Comparison of ENCODE assay signal across 25 mouse cellular contexts in genomic region chr2:85490396-85490795, GRCm38 (mm10). TPM values are rescaled to one million over a fixed set of nuclear protein-coding genes. Genes with fewer than 3 reads are reported as not detected.
"Had no signal": no experiment of that assay in that cellular context is flagged by ENCODE, and none has a peak within 500 bp of the region (broad histone marks: within the 10 kb centered on the region; RNA-seq: fewer than 3 reads in every experiment).

No protein-coding gene starts in this region.

- DNase-seq: gastrocnemius, adult 2 months; gastrocnemius, postnatal 14 days; gastrocnemius, postnatal 36 days; heart, adult 11 months; heart, adult 2 months; heart, postnatal 14 days; heart, postnatal 36 days; kidney, adult 11 months; kidney, adult 2 months; kidney, adult 9 months; kidney, postnatal 14 days; kidney, postnatal 36 days; layer of hippocampus, adult 9-11 months; layer of hippocampus, postnatal 36 days; left cerebral cortex, postnatal 4 days had no signal

RNA-seq across cellular contexts. Expression of gene 4833423E24Rik, which starts 28.4 kb away (rescaled TPM):
- total RNA-seq: gastrocnemius, adult 2 months; gastrocnemius, postnatal 14 days; gastrocnemius, postnatal 36 days; heart, adult 2 months; heart, postnatal 14 days; heart, postnatal 36 days; hematopoietic stem cell, adult 5-6 weeks; hindbrain, postnatal 0 days; left cerebral cortex, adult 18-20 months; liver, adult 2 months had no signal

RNA-seq across cellular contexts. Expression of gene Olfr995, which starts 47.0 kb away (rescaled TPM):
- total RNA-seq: gastrocnemius, adult 2 months; gastrocnemius, postnatal 14 days; gastrocnemius, postnatal 36 days; heart, adult 2 months; heart, postnatal 14 days; heart, postnatal 36 days; hematopoietic stem cell, adult 5-6 weeks; hindbrain, postnatal 0 days; layer of hippocampus, adult 18-20 months; layer of hippocampus, adult 8-10 months; layer of hippocampus, postnatal 14 days; layer of hippocampus, postnatal 36 days; left cerebral cortex, adult 18-20 months; left cerebral cortex, adult 8-10 months; left cerebral cortex, postnatal 10 days; left cerebral cortex, postnatal 25 days; left cerebral cortex, postnatal 4 days; liver, adult 2 months had no signal

RNA-seq across cellular contexts. Expression of gene Olfr994, which starts 54.1 kb away (rescaled TPM):
- total RNA-seq: gastrocnemius, adult 2 months; gastrocnemius, postnatal 14 days; gastrocnemius, postnatal 36 days; heart, adult 2 months; heart, postnatal 14 days; heart, postnatal 36 days; hematopoietic stem cell, adult 5-6 weeks; hindbrain, postnatal 0 days; layer of hippocampus, adult 18-20 months; layer of hippocampus, adult 8-10 months; layer of hippocampus, postnatal 14 days; layer of hippocampus, postnatal 36 days; left cerebral cortex, adult 18-20 months; left cerebral cortex, adult 8-10 months; left cerebral cortex, postnatal 10 days; left cerebral cortex, postnatal 25 days; left cerebral cortex, postnatal 4 days; liver, adult 2 months had no signal
